Mouse (Mus musculus) ES-E14 (cell line): ENCODE results near the gene Rplp1. TPM values are rescaled to one million over a fixed set of nuclear protein-coding genes. Genes with fewer than 3 reads are reported as not detected.
A peak's percentile ranks its signal among the peaks of the same experiment; 100 is the strongest.

Experiments
- DNase-seq: peaks from one replicate; pipeline ENCODE4 v3.0.0-alpha.2; 2013; ENCODE audit warnings: low read depth, low spot score
- H3K27ac ChIP-seq: 2 replicates; pipeline ENCODE4 v1.5.1; 2012; ENCODE audit warnings: low read depth, mild to moderate bottlenecking, low read length, moderate library complexity, mixed read lengths; ENCODE audit not compliant: poor library complexity, insufficient read depth, severe bottlenecking
- H3K36me3 ChIP-seq: 2 replicates; pipeline ENCODE4 v1.6.1; 2012; ENCODE audit warnings: mild to moderate bottlenecking, low read length, moderate library complexity, mixed read lengths; ENCODE audit not compliant: control insufficient read depth, poor library complexity, insufficient read depth, severe bottlenecking
- H3K4me1 ChIP-seq, 2 experiments: fragments of 150-350 bp in 1 of 2; sonication (generic) in 1 of 2; 2 replicates each; pipeline ENCODE4 v1.6.1; 2012; ENCODE audit warnings: low read length in 2 of 2, mild to moderate bottlenecking in 1 of 2, mixed read lengths in 1 of 2; ENCODE audit not compliant: control insufficient read depth in 2 of 2, insufficient read depth in 2 of 2, poor library complexity in 1 of 2
- H3K4me3 ChIP-seq, 2 experiments: fragments of 150-350 bp in 1 of 2; sonication (generic) in 1 of 2; 2 replicates each; pipeline ENCODE4 v1.5.1; 2012; ENCODE audit warnings: low read length in 2 of 2, low read depth in 1 of 2, mild to moderate bottlenecking in 1 of 2, mixed read lengths in 1 of 2; ENCODE audit not compliant: insufficient read depth in 1 of 2, poor library complexity in 1 of 2, severe bottlenecking in 1 of 2
- H3K9ac ChIP-seq: 2 replicates; pipeline ENCODE4 v1.6.1; 2012; ENCODE audit warnings: low read depth, mild to moderate bottlenecking, low read length, mixed read lengths; ENCODE audit not compliant: poor library complexity, insufficient read depth, severe bottlenecking
- H3K9me3 ChIP-seq: fragments of 150-350 bp; sonication (generic); 2 replicates; pipeline ENCODE4 v1.6.1; 2012; ENCODE audit warnings: low read depth, mild to moderate bottlenecking, low read length; ENCODE audit not compliant: control insufficient read depth, insufficient read depth
- CHD2 ChIP-seq: IDR thresholded peaks from 2 replicates; pipeline ENCODE4 v1.6.1; 2014; ENCODE audit warnings: mild to moderate bottlenecking, low read depth, low read length, inconsistent platforms
- HCFC1 ChIP-seq: IDR thresholded peaks from 2 replicates; pipeline ENCODE4 v1.6.1; 2012; ENCODE audit warnings: low read length, inconsistent platforms, borderline replicate concordance; ENCODE audit not compliant: insufficient read depth
- MAFK ChIP-seq: IDR thresholded peaks from 2 replicates; pipeline ENCODE4 v1.6.1; 2014; ENCODE audit warnings: mild to moderate bottlenecking, low read depth, low read length, inconsistent platforms; ENCODE audit not compliant: insufficient read depth
- ZC3H11A ChIP-seq: IDR thresholded peaks from 2 replicates; pipeline ENCODE4 v1.6.1; 2012; ENCODE audit warnings: low read depth, mild to moderate bottlenecking, inconsistent platforms, low read length, borderline replicate concordance
- ZNF384 ChIP-seq: IDR thresholded peaks from 2 replicates; pipeline ENCODE4 v1.6.1; 2012; ENCODE audit warnings: low read depth, low read length, inconsistent platforms
- in situ Hi-C, 2 experiments: fragments of 600-800 bp; cut with MboI; formaldehyde crosslinking; loops; one replicate each; pipeline ENCODE4 v1.15.1; 2025; ENCODE audit warnings: low sequenced_read_pairs in 2 of 2, inconsistent platforms in 1 of 2; ENCODE audit not compliant: unreplicated experiment in 2 of 2
- total RNA-seq: library from RNA; depleted of rRNA; stranded (reverse); fragments of 300-350 nt; gene quantifications from 2 replicates; pipeline ENCODE4 v1.2.3, GENCODE M21; 2012

The Rplp1 gene
- total RNA-seq, 1 experiment: 9,468 TPM

GRCm38 (mm10) chr9:61901574-61901973 is 12.8 kb downstream of the Rplp1 start:
- in situ Hi-C loops: no loop called here
- Histone ChIP-seq H3K4me1 (peaks cover 0 to 2% of the 10 kb centered on the region in 2 experiments; a peak in 2 of 4 replicates), H3K27ac (no peak overlapping the region), H3K4me3 (no peak overlapping the region), H3K36me3 (no peaks in the 10 kb centered on the region), H3K9ac (no peak overlapping the region), H3K9me3 (no peaks in the 10 kb centered on the region)
- TF ChIP-seq MAFK: no peak
- TF ChIP-seq CHD2: no peak
- TF ChIP-seq ZC3H11A: no peak
- TF ChIP-seq HCFC1: no peak
- no peak for TF ChIP-seq ZNF384
- no peak for DNase-seq

- Histone ChIP-seq H3K4me3 (no peak overlapping the region), H3K36me3 (no peaks in the 10 kb centered on the region), H3K9me3 (no peaks in the 10 kb centered on the region), H3K27ac (no peak overlapping the region), H3K9ac (no peak overlapping the region), H3K4me1 (peaks cover 0 to 2% of the 10 kb centered on the region in 2 experiments; a peak in 2 of 4 replicates)
- in situ Hi-C loops: loop anchor here (10.0 to 25.0 kb wide), 3 partner anchors 175 to 888 kb away; no protein-coding TSS in a partner anchor
- TF ChIP-seq ZNF384 (no peak), ZC3H11A (no peak), CHD2 (no peak)
- DNase-seq: peak; percentile 70
These were observed 14.5 kb downstream of the Rplp1 start for GRCm38 (mm10) chr9:61899804-61900203.

GRCm38 (mm10) chr9:61898401-61898800 is 15.9 kb downstream of the Rplp1 start:
- no peaks in the 10 kb centered on the region for H3K36me3 ChIP-seq

GRCm38 (mm10) chr9:61895014-61895413 is 19.3 kb downstream of the Rplp1 start:
- no peak for DNase-seq
- H3K9ac ChIP-seq: no peak overlapping the region
- peaks cover 0 to 2% of the 10 kb centered on the region in 2 experiments; a peak in 2 of 4 replicates for H3K4me1 ChIP-seq
- TF ChIP-seq ZNF384 (no peak), HCFC1 (no peak), MAFK (no peak), ZC3H11A (no peak), CHD2 (no peak)
- no peak overlapping the region for H3K27ac ChIP-seq
- no peaks in the 10 kb centered on the region for H3K9me3 ChIP-seq
- no peaks in the 10 kb centered on the region for H3K36me3 ChIP-seq
- H3K4me3 ChIP-seq: no peak overlapping the region
- in situ Hi-C loops: loop anchor here (10.0 to 25.0 kb wide), 3 partner anchors 170 to 883 kb away; no protein-coding TSS in a partner anchor

More at GRCm38 (mm10) chr9:61898401-61898800, 15.9 kb downstream of the Rplp1 start:
- no peak for DNase-seq
- Histone ChIP-seq H3K9ac (no peak overlapping the region), H3K4me3 (no peak overlapping the region), H3K4me1 (peaks cover 0 to 2% of the 10 kb centered on the region in 2 experiments; a peak in 2 of 4 replicates), H3K9me3 (no peaks in the 10 kb centered on the region), H3K27ac (no peak overlapping the region)
- TF ChIP-seq ZNF384 (no peak), ZC3H11A (peak; percentile 80)
- in situ Hi-C loops: loop anchor here (10.0 to 25.0 kb wide), 3 partner anchors 174 to 886 kb away; no protein-coding TSS in a partner anchor

GRCm38 (mm10) chr9:61889855-61890254 is 24.5 kb downstream of the Rplp1 start:
- no peak for DNase-seq
- no peak overlapping the region for H3K9ac ChIP-seq
- no peak overlapping the region for H3K27ac ChIP-seq
- H3K9me3 ChIP-seq: no peaks in the 10 kb centered on the region
- no peaks in the 10 kb centered on the region for H3K4me1 ChIP-seq
- in situ Hi-C loops: loop anchor here (10.0 to 25.0 kb wide), 3 partner anchors 165 to 878 kb away; no protein-coding TSS in a partner anchor
- no peak overlapping the region for H3K4me3 ChIP-seq
- no peaks in the 10 kb centered on the region for H3K36me3 ChIP-seq
- TF ChIP-seq ZC3H11A: no peak
- no peak for TF ChIP-seq CHD2
- no peak for TF ChIP-seq HCFC1
- no peak for TF ChIP-seq ZNF384
- no peak for TF ChIP-seq MAFK
